Mouse (Mus musculus): ENCODE data around the gene Shkbp1. TPM values are rescaled to one million over a fixed set of nuclear protein-coding genes. Genes with fewer than 3 reads are reported as not detected.

The Shkbp1 gene
- polyA plus RNA-seq, 1 experiment from 2014 or later: 53.5 TPM

DNA sequence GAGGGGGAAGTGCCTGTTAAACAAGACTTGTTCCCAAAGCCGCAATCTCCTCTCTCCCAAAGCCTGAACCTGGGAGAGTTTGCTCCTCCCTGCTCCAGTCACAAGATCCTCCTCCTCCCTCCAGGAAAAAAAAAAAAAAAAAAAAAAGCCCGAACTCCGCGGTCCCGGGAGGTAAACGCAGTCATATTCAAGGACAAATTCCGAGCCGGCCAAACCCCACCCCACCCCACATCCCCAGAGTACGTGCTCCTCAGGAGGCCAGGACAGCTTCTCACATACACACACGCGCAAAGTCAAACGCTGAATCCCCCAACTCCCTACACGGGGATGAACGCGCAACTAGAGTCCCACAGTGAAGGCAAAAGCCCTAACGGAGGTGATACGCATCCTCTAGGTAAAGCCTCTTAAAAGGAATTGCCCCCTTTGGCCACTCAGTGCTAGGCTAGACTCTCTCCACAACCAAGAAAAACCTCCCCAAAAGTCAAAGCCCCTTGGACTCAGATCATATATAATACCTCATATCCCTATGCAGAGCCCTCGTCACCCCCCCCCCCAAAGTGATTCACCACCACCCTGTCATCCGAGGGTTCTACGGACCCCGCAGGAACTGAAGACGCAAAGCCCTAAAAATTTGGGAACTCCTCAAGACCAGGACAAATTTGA is 39.8 kb upstream of the Shkbp1 start:
- DNase-seq: no peak
- Histone ChIP-seq H3K27ac (ENCODE audit: low read depth) (no peak overlapping the region), H3K9ac (no peak overlapping the region), H3K9me3 (ENCODE audit: low read depth, low read length) (no peaks in the 10 kb centered on the region), H3K27me3 (ENCODE audit: insufficient read depth, low read length) (peaks cover 56% of the 10 kb centered on the region), H3K36me3 (ENCODE audit: insufficient read depth) (no peaks in the 10 kb centered on the region), H3K4me2 (peak overlapping the region; percentile 79), H3K4me3 (ENCODE audit: low read depth, low read length) (peak overlapping the region; percentile 46), H3K4me1 (ENCODE audit: insufficient read depth) (no peaks in the 10 kb centered on the region)
- no peak for TF ChIP-seq CTCF (IDR thresholded peaks at IDR 0.05; ENCODE audit: low read depth)
- ATAC-seq (ENCODE audit: insufficient read depth): no peak
- WGBS: 3% methylated on average over 22 of the region's 22 CpGs

GRCm38 (mm10) chr7:27391416-27391815 is 35.6 kb upstream of the Shkbp1 start:
- no peak for DNase-seq
- no peak for ATAC-seq (ENCODE audit: insufficient read depth)
- no peak overlapping the region for H3K4me3 ChIP-seq (ENCODE audit: low read depth, low read length)
- no peak overlapping the region for H3K27ac ChIP-seq (ENCODE audit: low read depth)
- no peaks in the 10 kb centered on the region for H3K36me3 ChIP-seq (ENCODE audit: insufficient read depth)
- H3K9me3 ChIP-seq (ENCODE audit: low read depth, low read length): no peaks in the 10 kb centered on the region
- no peak overlapping the region for H3K9ac ChIP-seq
- peaks cover 32% of the 10 kb centered on the region for H3K27me3 ChIP-seq (ENCODE audit: insufficient read depth, low read length)
- 33% methylated on average over 16 of the region's 16 CpGs for WGBS
- H3K4me1 ChIP-seq (ENCODE audit: insufficient read depth): no peaks in the 10 kb centered on the region
- no peak for TF ChIP-seq CTCF (IDR thresholded peaks at IDR 0.05; ENCODE audit: low read depth)
- H3K4me2 ChIP-seq: no peak overlapping the region

DNA sequence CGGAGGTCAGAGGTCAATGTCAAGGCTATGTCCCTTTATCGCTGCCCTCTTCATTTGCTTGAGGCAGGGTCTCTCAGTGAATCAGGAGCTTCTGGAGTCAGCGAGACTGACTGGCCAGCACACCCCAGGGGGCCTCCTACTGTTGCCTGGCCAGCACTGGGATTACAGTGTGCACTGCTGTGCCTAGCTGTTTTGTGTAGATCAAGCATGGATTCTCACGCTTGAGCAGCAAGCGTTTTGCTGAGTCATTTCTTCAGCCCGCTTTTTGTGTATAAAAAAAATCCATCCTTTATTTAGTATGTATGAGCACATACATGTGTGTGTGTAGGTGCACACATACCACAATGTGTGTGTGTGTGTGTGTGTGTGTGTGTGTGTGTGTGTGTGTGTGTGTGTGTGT is 33.4 kb upstream of the Shkbp1 start:
- no peaks in the 10 kb centered on the region for H3K9me3 ChIP-seq (ENCODE audit: low read depth, low read length)
- peaks cover 12% of the 10 kb centered on the region for H3K27me3 ChIP-seq (ENCODE audit: insufficient read depth, low read length)
- no peaks in the 10 kb centered on the region for H3K4me1 ChIP-seq (ENCODE audit: insufficient read depth)
- DNase-seq (no peak), ATAC-seq (ENCODE audit: insufficient read depth) (no peak)
- WGBS: 71% methylated on average over 6 of the region's 6 CpGs
- no peak overlapping the region for H3K4me3 ChIP-seq (ENCODE audit: low read depth, low read length)
- no peak overlapping the region for H3K27ac ChIP-seq (ENCODE audit: low read depth)
- no peak for TF ChIP-seq CTCF (IDR thresholded peaks at IDR 0.05; ENCODE audit: low read depth)
- H3K4me2 ChIP-seq: no peak overlapping the region
- no peaks in the 10 kb centered on the region for H3K36me3 ChIP-seq (ENCODE audit: insufficient read depth)
- H3K9ac ChIP-seq: no peak overlapping the region

DNA sequence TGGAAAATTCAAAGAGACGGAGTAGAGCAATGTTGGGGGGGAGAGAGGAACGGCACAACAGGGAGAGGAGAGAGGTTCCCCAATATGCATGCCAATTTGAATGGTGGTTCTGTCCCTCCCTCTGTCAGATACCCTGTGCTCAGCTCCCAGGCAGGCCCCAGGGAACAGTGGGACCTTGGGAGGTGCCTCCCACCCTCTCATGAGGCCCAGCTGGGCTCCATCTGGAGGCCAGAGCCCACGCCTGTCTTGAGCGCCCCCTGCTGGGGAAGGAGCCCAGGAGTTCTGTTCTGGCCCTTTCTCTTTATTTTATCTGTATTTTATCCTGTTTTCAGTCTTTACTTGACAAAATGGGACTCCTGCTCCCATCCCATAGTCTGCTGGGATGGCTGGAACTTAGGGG is 28.9 kb upstream of the Shkbp1 start:
- H3K9ac ChIP-seq: no peak overlapping the region
- no peak overlapping the region for H3K4me3 ChIP-seq (ENCODE audit: low read depth, low read length)
- TF ChIP-seq CTCF (IDR thresholded peaks at IDR 0.05; ENCODE audit: low read depth): peak; percentile 88
- H3K27ac ChIP-seq (ENCODE audit: low read depth): no peak overlapping the region
- no peak overlapping the region for H3K4me2 ChIP-seq
- DNase-seq (peak; percentile 85), ATAC-seq (ENCODE audit: insufficient read depth) (peak; percentile 58; the same call in 1 of the 2 replicates)
- H3K36me3 ChIP-seq (ENCODE audit: insufficient read depth): no peaks in the 10 kb centered on the region
- no peaks in the 10 kb centered on the region for H3K9me3 ChIP-seq (ENCODE audit: low read depth, low read length)
- 29% methylated on average over 4 of the region's 4 CpGs for WGBS
- 0 out of 2 replicates have a peak, but pooled peaks cover 2% of the 10 kb centered on the region for H3K27me3 ChIP-seq (ENCODE audit: insufficient read depth, low read length)
- H3K4me1 ChIP-seq (ENCODE audit: insufficient read depth): no peaks in the 10 kb centered on the region

DNA sequence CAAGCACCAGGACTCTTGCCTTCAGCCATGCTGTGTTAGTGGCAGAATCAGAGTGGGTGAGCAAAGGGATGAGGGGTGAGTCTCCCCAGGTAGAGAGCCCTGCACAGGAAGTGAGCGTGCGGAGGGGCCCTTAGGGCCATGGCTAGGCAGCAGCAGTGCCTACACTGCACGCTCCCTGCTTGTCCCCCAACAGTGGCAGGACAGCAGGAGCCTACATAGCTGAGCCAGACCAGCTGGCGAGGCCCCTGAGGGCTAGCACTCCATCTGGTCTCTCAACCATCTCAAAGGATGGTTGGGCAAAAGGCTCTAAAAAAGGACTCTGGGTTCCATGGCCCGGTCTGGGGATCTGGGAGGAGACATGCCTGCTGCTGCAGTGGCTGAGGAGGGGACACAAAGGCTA is 28.3 kb upstream of the Shkbp1 start:
- Histone ChIP-seq H3K36me3 (ENCODE audit: insufficient read depth) (no peaks in the 10 kb centered on the region), H3K9ac (no peak overlapping the region), H3K9me3 (ENCODE audit: low read depth, low read length) (no peaks in the 10 kb centered on the region), H3K27me3 (ENCODE audit: insufficient read depth, low read length) (0 out of 2 replicates have a peak, but pooled peaks cover 4% of the 10 kb centered on the region), H3K4me1 (ENCODE audit: insufficient read depth) (no peaks in the 10 kb centered on the region), H3K4me3 (ENCODE audit: low read depth, low read length) (no peak overlapping the region), H3K4me2 (no peak overlapping the region), H3K27ac (ENCODE audit: low read depth) (no peak overlapping the region)
- WGBS: 74% methylated on average over 5 of the region's 5 CpGs
- ATAC-seq (ENCODE audit: insufficient read depth) (no peak), DNase-seq (no peak)
- no peak for TF ChIP-seq CTCF (IDR thresholded peaks at IDR 0.05; ENCODE audit: low read depth)

- Histone ChIP-seq H3K4me2 (no peak overlapping the region), H3K9ac (no peak overlapping the region), H3K4me1 (ENCODE audit: insufficient read depth) (no peaks in the 10 kb centered on the region), H3K27me3 (ENCODE audit: insufficient read depth, low read length) (0 out of 2 replicates have a peak, but pooled peaks cover 4% of the 10 kb centered on the region), H3K27ac (ENCODE audit: low read depth) (no peak overlapping the region), H3K36me3 (ENCODE audit: insufficient read depth) (no peaks in the 10 kb centered on the region), H3K4me3 (ENCODE audit: low read depth, low read length) (no peak overlapping the region), H3K9me3 (ENCODE audit: low read depth, low read length) (no peaks in the 10 kb centered on the region)
- ATAC-seq (ENCODE audit: insufficient read depth) (no peak), DNase-seq (no peak)
- no peak for TF ChIP-seq CTCF (IDR thresholded peaks at IDR 0.05; ENCODE audit: low read depth)
- 68% methylated on average over 1 of the region's 1 CpGs for WGBS
Observed at GRCm38 (mm10) chr7:27383233-27383632, 27.4 kb upstream of the Shkbp1 start.

DNA sequence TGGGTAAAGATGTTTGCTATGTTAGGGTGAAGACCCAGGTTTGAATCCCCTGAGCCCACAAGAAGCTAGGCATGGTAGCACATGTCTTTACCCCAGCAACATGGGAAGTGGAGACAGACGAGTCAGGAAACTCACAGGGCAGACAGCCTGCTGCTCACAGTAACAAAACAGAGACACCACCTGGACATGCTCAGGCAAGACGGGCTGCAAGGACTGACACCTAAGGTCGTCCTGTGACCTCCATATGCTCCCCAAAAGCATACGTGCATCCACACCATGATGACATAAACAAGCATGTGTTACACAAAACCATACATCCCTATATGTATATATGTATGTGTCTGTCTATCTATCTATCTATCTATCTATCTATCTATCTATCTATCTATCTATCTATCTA is 25.7 kb upstream of the Shkbp1 start:
- ATAC-seq (ENCODE audit: insufficient read depth) (no peak), DNase-seq (no peak)
- 41% methylated on average over 4 of the region's 4 CpGs for WGBS
- Histone ChIP-seq H3K36me3 (ENCODE audit: insufficient read depth) (no peaks in the 10 kb centered on the region), H3K27me3 (ENCODE audit: insufficient read depth, low read length) (peaks cover 8% of the 10 kb centered on the region), H3K4me1 (ENCODE audit: insufficient read depth) (no peaks in the 10 kb centered on the region), H3K9ac (no peak overlapping the region), H3K4me2 (no peak overlapping the region), H3K9me3 (ENCODE audit: low read depth, low read length) (no peaks in the 10 kb centered on the region), H3K4me3 (ENCODE audit: low read depth, low read length) (no peak overlapping the region), H3K27ac (ENCODE audit: low read depth) (no peak overlapping the region)
- no peak for TF ChIP-seq CTCF (IDR thresholded peaks at IDR 0.05; ENCODE audit: low read depth)

All from lung, embryonic 14.5 days (tissue).